Mouse (Mus musculus) CH12F3 (cell line): Measurements from ENCODE around the gene Sardh.

ENCODE experiments used
- in situ Hi-C: fragments of 300-500 bp; cut with MboI; formaldehyde crosslinking; loops from 2 replicates; pipeline ENCODE4 v1.14.3; 2020; ENCODE audit warnings: low sequenced_read_pairs

Gene Sardh

DNA sequence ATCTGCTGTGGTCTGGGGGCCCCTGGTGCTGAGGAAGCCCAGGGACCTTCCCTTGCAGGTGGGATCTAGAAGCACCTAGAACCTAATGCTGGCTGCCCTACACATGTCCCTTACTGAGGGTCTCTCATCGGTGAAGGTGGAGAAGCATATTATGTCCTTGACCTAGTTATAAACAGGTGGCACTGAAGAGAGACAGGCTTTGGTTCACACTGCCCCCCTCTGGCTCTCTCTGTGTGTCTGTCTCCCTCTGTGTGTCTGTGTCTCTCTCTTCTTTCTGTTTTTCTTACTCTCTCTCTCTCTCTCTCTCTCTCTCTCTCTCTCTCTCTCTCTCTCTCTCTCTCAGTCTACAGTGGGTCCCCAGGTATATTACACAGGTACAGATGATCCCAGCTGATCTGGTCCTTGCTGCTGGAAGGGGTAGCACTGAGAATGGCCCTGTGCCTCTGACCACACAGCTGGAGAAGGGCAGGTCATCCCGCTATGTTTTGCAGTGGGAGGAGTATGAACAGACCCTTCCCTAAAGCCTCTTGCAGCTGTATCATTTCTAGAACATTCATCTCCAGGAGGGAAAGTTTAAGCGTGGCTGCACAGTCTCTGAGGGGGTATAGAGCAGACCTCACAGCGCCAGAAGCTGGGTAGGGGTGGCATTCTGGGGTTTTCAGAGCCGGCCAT is 19.2 kb downstream of the Sardh start:
- in situ Hi-C loops: no loop called here

DNA sequence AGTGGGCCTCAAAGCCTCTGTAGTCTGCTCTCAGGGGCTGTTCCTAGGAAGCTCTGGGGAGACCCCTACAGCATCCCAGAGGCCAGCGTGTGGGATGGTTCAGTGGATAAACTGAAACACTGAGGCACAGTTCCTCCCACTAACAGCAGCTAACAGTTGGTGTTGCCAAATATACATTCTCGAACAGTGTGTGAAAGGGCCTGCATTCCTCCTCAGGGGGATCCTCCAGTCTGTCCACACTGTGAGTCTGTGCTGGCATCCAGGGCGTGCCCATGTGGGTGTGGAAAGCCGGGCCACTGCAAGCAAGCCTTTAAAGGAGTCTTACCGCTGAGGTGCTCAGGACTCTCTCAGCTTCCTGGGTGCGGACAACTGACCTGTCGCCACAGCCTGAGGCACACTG is 21.6 kb downstream of the Sardh start:
- in situ Hi-C loops: no loop called here

DNA sequence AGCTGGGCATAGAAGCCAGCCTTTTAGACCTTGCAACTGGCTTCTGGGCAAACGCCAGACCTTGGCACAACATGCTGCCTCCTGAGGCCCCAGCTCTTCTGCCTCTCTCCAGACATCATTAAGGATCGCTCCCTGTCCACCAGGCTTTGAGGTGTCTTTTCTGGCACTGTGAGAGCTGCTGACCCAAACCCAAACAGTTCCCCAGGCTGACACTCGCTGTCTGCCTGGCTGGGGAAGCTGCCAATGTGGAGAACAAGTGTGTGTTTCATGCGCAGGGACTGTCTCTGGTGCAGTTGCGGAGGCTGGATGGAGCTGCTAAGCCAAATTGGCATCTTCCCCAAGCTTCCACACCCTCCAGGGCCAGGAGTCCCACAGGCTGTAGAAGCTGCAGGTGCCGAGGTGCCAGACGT is 25.1 kb downstream of the Sardh start:
- in situ Hi-C loops: no loop called here

DNA sequence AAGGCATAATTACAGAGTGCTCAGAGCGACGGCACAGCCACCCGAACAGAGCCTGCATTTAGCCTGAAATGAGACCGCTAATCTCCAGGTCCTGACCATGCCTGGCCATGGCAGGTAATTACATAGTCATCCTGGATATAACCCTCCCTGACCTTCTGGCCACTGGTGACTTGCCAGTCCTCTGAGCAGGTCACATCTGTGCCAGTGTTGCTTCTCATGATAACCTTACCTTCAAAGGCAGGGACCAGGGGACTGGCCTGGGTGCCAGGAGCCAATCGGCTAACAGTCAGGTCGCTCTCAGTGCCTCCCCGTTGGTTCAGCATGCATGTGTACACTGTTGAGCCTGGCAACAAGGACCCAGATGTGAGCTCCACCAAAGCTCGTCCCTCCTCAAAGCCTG is 29.6 kb downstream of the Sardh start:
- in situ Hi-C loops: no loop called here

DNA sequence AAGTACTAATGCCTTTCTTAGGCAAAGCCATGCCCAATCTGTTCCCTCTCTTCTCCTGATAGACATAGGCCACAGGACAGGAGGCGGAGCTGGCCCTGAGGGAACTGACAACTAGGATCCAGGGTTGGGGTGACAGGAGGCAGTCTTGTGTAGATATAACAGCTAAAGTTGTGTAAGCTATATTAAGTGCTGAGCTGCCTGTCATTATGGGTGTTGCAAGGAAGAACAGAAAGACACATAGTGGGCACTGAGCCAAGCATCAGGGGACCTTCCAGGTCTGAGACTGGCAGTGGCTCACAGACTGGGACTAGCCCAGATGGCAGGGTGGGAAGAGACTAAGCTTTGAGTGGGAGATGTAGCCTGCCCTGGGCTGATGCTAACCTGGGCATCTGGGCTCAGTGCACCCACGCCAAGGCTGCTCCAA is 30.0 kb downstream of the Sardh start:
- in situ Hi-C loops: no loop called here

DNA sequence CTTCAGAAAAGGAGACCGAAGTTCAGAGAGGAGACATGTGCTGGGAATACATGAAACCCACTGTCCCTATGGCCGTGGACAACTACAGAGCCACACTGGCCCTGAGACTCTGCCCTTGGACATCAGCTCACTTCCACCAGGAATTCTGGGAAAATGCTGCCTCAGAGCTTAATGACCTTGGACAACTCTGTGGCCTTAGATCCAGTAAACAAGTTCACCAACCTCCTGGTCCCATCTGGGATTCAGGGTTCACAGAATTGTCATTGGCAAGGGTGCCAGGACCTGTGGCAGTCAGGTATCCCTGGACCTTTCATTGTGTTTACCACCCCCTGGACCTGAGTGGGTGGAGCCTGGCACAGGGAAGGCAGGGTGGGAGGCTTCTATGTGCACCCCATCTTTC is 32.6 kb downstream of the Sardh start:
- in situ Hi-C loops: no loop called here

DNA sequence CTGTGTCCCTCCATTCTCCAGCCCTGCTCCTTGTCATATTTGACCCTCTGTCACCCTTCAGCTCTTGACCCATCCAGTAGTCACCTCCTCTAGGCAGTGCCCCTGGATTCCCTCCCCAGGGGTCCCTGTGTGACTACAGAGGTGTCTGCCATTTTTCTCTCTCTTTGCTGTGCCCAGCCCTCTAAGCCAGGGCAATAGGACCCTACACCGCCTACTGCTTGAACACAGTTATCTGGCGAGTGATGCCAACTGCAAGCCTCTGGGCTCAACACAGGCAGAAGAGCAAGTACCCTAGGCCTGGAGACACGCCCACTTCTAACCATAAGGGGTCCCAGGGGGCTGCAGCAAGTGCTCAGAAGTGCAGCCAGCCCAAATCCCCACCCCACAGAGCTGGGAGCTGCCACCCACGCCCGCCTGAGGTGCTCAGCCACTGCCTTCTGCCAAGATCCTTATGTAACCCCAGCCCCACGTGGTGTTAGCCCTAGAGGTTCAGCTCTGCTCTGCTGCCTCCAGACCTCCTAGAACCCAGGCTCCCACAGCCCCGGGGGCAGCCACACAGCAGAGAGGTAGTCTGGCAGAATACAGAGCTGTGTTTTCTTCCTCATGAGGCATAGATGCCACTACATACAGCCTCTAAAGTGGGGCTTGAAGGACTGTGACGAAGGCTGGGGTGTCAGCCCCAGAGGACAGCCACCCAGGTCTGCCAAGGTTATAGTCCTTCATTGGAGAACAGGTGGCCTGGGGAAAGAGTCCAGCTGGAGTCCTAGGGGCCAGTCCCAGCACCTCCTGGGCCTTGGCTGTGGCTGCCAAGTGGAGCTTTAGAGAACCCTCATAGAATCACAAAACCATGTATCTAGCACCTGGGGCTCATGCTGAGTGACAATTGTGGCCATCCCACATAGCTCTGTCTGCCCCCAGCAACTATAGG is 35.9 kb downstream of the Sardh start:
- in situ Hi-C loops: no loop called here

DNA sequence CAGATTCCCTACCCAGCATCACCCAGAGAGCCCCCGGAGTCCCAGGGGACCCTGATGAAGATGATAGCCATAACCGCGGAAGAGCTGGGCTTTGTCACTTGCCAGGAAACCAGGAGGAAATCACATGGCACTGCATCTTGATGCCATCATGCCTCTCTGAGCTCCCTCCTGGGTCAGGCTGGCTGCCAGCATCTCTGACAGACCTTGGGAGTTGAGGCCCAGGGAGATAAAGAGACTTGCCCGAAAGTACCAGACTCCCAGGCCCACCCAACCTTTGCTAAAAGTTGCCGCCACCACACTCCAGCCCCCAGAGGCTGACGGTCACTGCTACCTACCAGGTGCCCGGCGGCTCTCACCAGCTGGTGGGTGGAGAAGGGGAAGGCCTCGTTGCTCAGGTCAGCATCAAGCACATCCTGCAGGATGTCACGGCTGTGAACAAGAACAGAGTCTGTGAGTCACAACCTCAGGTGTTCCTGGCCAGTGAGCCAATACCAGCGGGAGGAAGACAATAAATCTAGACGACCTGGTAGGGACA is 37.4 kb downstream of the Sardh start:
- in situ Hi-C loops: no loop called here

DNA sequence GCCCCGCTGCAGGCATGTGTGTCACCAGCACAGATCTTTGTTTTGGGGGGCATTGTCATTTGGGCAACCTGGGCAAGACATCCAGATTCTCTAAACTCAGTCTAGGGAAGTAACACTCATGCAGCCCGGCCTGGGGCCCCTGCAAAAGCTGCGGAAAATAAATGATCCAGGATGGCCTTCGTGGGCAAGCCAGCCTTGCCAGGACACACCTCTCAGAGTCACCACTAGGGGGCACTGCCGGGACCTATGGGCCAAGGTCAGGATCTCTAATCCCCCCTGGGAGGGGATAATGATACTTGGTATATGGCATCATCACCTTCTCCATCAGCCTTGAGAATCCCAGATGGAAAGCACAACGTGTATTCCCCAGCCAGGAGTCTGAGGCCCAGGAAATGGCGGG is 37.9 kb downstream of the Sardh start:
- in situ Hi-C loops: no loop called here

DNA sequence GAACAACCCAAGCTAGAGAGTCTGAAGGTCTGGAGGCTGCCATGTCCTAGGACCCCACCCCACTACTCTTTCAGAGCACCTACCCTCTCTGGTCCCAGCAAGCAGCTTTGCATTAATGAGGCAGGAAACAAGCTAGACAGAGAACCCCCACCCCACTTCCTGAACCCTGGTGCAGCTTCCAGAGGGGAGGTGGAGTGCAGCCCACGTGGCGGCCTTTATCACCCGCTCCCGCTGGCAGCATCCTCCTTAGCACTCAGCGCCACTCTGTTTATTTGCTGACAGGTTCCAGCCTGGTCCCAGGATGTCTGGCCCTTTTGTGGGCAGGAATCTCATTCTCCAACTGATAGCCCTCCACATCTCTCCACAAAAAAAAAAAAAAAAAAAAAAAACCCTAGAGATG is 38.3 kb downstream of the Sardh start:
- in situ Hi-C loops: no loop called here

DNA sequence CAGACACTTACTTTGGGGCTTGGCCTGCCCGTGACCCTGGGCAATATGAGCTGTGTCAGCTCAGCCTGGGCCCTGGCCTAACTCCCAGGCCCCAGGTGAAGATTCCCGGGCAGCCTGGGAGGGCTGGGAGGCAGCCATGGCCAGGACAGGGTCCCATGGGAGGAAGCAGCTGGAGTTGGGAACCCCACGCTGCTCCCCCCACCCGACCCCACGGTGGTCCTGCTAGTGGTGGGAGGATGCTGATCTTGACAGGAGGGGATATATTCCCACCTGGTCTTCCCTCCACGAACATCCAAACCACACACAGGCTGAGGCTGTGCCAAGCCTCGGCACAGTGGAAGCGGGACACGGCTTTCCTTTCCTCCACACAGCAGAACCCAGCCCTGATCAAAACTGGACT is 38.8 kb downstream of the Sardh start:
- in situ Hi-C loops: no loop called here

DNA sequence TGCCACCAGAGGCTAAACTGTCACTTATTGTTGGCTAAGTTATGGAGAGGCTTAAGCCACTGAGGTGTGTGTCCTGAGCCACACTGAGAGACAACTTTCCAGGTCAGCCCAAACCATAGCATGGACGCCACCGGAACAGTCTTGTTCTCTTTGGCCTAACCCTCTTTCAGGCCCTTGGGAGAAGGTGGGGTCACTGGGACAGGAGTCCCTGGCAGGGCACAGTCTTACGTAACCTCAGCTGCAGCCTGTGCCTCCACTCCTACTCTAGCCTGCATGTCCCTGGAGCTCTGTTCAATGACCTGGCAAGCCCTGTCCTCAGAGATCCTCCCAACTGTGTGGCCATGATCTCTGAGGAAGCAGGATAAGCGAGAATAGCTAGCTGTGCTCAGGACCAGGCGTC is 41.0 kb downstream of the Sardh start:
- in situ Hi-C loops: no loop called here

DNA sequence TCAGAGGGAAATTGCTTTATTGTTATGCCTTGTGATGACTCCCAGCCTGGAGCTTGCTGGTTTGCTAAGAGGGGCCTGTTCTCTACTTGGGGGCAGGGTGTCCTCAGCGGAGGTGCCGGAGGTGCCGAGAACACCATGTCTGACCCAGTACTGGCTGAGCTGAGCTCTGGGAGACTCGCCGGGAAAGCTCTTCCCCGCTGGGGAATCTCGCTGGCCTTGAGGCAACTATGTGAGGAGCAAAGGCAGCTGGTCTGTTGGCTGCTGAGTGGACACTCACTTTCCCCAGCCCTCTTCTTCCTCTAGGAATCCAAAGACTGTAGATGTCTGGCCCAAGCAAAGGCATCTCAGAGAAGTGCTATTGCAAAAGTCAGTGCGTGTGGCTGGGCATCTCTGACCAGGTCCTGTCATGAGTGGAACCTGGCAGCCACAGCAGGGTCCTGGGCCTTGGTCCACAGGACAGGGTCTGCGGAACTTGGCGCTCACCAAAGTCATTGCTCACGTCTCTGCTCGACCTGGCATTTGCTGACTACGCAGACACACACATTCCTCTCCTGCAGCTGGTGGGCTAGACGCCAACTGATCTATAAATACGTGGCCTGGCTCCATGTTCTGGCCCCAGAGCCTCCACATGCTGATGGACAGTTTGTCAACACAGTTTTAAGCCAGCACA is 41.9 kb downstream of the Sardh start:
- in situ Hi-C loops: no loop called here

DNA sequence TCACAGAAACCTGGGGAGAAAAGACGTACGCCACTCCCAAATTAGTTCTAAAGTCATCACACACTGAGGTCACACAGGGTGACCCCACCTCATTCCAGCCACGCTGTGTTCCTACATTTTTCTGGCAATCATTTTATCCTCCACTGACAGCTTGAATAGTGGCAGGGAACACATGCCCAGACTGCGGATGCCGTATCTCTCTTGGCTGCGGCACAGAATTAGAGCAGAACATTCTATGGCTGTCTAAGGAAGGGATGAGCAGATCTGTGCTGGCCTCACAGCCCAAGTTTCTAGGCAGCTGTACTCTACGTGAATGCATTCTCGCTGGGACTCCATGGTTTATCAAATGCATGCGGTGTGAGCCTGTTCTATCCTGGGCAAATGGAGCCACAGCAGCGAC is 42.5 kb downstream of the Sardh start:
- in situ Hi-C loops: no loop called here

DNA sequence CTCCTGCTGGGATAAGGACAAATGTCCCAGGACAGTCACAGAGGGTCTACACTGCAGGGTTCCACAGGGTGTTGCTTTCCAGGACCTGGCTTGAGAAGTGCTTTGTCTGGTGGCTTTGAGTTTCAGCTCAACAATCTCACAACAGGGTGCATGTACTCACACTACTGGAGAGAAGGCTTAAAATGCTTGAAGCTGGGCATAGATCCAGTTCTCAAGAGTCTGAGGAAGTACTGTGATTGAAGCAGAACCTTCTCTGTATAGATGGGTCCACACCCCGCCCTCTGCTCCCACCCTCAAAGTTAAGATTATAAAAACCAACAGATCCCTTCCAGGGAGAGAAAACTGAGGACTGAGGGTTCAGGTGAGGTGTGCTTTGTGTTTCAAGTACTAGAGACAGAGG is 47.6 kb downstream of the Sardh start:
- in situ Hi-C loops: no loop called here

DNA sequence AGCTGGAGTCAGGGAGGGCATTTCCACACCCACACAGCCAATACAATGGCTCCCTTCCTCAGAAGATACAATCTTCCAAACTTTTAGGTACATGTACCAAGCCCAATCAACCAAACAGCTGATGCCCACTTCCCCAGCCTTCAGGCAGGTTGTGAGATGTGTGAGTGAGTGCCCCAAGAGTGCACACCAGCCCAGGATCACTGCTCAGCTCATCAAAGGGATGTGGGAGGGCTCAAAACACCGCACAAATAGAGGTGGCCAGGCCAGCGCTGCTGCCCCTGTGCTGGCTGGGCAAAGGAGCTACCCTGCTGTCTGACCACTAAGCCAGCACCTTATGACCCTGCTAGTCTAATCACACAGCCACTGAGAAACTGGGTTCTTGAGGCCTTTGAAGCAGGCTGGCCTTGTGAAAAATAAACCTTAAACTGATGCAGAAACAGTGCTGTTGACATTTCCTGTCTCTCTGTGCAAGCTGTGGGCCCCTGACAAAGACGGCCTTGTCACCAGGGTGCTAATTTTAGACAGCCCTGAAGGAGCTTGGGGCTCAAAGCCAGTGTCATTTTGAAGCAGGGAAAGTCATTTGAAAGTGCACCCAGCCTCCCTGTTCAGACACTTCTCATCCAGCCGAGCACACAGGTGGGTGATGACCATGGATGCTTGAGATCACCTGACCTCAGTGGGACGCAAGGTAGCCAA is 49.4 kb downstream of the Sardh start:
- in situ Hi-C loops: no loop called here

DNA sequence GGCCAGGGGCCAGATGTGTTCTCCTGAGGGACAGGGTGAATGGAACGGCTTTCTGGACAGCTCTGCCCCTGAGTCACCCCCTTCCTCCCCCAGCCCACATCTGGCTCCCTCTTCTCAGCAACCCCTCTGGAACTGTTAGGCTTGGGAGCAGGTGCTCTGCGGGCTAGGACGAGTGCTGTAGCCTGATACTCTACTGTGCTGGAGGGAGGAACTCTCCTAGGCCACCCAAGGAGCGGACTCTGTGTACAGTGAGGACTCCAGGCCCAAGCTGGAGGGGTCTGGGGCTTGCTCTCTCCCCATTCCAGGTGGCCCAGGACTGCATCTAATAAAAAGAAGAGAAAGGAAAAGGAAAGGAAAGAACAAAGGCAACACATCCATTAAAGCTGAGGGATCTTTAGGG is 58.1 kb downstream of the Sardh start:
- in situ Hi-C loops: no loop called here

DNA sequence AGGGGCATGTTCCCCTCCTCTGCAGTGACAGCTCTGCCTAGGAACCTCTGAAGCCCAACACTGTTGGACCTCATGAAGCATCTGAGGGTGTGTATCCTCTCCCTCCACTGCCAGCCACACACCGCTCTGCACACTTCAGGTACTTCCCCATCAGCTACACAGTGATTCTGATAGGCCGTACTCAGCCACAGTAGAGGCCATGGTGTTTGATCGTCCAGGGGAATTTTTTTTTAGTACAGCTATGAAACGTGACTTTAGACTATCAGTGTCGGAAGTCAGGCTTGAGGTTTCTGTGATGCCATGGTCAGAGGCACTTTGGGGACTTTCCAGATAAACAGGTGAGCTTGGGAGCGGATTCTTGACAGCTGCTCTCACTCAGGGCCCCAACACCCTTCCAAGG is 60.6 kb downstream of the Sardh start:
- in situ Hi-C loops: no loop called here

DNA sequence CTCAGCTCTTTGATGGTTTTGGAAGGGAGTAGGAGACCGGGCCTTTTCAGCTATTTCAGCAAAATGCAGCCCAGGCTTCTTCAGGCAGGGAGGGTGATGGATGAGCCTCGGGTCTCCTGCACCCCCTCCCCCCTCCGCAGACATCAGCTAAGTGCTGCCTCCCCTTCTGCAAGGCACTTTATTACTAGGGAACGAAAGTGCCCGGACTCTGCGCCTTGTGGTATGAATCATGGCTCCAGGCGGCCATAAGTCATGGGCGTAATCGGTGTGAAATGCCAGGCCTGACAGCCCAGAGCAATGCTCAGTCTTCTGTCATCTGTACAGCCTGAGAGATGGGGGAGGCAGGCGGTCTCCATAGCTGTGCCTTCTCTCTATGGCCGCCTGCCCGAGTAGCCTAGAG is 64.4 kb downstream of the Sardh start:
- in situ Hi-C loops: no loop called here

DNA sequence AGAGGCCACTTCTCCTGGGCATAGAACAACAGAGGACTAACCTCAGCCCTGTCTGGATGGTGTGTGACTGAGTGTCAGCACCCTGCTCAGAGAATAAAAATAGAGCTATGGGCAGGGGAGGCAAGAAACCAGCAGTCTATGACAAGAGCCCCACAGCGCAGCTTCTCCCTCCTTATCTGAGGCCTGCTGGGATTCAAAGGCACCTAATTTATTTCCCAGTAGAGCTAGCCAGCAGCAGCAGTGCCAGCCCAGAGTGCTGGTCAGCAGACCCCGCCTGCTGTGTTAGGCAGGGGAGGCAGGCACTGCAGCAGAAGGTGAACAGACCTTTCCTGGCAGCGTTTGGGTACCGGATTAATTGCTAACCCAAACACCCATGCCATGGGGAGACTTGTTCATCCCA is 66.2 kb downstream of the Sardh start:
- in situ Hi-C loops: no loop called here

DNA sequence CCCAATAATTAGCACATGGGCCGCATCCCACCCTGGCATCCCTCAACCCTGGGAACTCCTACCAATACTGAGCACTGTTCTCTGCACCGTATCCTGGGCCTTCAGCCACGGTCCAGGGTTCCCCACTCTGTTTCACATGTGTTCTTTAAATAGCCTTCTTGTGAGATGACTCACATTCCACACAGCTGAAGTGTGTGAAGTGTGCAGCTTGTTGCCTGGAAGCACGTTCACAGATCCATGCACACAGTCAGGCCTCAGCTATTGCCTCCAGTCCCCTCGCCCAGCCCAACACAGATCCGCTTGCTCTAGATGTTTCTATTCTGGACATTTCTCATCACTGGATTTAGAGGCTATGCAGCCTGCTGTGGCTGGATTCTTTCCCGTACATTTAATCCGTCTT is 69.0 kb downstream of the Sardh start:
- in situ Hi-C loops: no loop called here
